Mouse (Mus musculus) neural tube, embryonic 13.5 days (tissue): ENCODE results near the gene Mphosph9. TPM values are rescaled to one million over a fixed set of nuclear protein-coding genes. Genes with fewer than 3 reads are reported as not detected.

ENCODE experiments used
- ATAC-seq: fragments of 200-750 bp; cut with Nextera tagmentation; 2 replicates; pipeline ENCODE4 v1.8.0; 2017; ENCODE audit warnings: low read depth, mild to moderate bottlenecking, moderate TSS enrichment, moderate library complexity
- H3K27ac ChIP-seq: fragments of 300-500 bp; sonication (generic); replicated peaks from 2 replicates; pipeline ENCODE4 v1.5.1; 2015; ENCODE audit warnings: moderate library complexity, mild to moderate bottlenecking, inconsistent platforms
- H3K27me3 ChIP-seq: fragments of 300-500 bp; sonication (generic); 2 replicates; pipeline ENCODE4 v1.6.1; 2015; ENCODE audit warnings: mild to moderate bottlenecking, inconsistent platforms
- H3K36me3 ChIP-seq: fragments of 300-500 bp; sonication (generic); 2 replicates; pipeline ENCODE4 v1.6.1; 2015; ENCODE audit warnings: mild to moderate bottlenecking, inconsistent platforms
- H3K4me1 ChIP-seq: fragments of 300-500 bp; sonication (generic); replicated peaks from 2 replicates; pipeline ENCODE4 v1.6.1; 2015; ENCODE audit warnings: inconsistent platforms
- H3K4me2 ChIP-seq: fragments of 300-500 bp; sonication (generic); 2 replicates; pipeline ENCODE4 v1.6.1; 2015; ENCODE audit warnings: inconsistent platforms, mild to moderate bottlenecking, moderate library complexity
- H3K4me3 ChIP-seq: fragments of 300-500 bp; sonication (generic); 2 replicates; pipeline ENCODE4 v1.5.1; 2015; ENCODE audit warnings: mild to moderate bottlenecking, inconsistent platforms
- H3K9ac ChIP-seq: fragments of 300-500 bp; sonication (generic); 2 replicates; pipeline ENCODE4 v1.6.1; 2015; ENCODE audit warnings: moderate library complexity, mild to moderate bottlenecking, inconsistent platforms
- H3K9me3 ChIP-seq: fragments of 300-500 bp; sonication (generic); 2 replicates; pipeline ENCODE4 v1.6.1; 2016; ENCODE audit warnings: inconsistent platforms
- WGBS: fragments of 180-500 bp; shearing (Covaris S2); methylation state at CpG from one replicate; pipeline ENCODE4 v1.1.7; 2015; 5-methylcytosine and 5-hydroxymethylcytosine counted together
- polyA plus RNA-seq: library from polyadenylated mRNA; unstranded; fragments of >200 nt; fragmentation: Nextera tagmentation; extraction: Ambion mirVana; gene quantifications from 2 replicates; pipeline ENCODE4 v1.2.1, GENCODE M21; 2015

Gene Mphosph9
- polyA plus RNA-seq, 1 experiment from 2014 or later = 14.5 TPM

GRCm38 (mm10) chr5:124216403-124216802, 111.4 kb downstream of the Mphosph9 start:
- Histone ChIP-seq H3K36me3 (no peaks in the 10 kb centered on the region), H3K4me1 (peaks cover 46% of the 10 kb centered on the region), H3K27me3 (no peaks in the 10 kb centered on the region), H3K9ac (no peak overlapping the region), H3K4me2 (no peak overlapping the region), H3K4me3 (no peak overlapping the region), H3K9me3 (no peaks in the 10 kb centered on the region), H3K27ac (no peak overlapping the region)
- 92% methylated on average over 6 of the region's 6 CpGs for WGBS
- ATAC-seq = no peak

DNA sequence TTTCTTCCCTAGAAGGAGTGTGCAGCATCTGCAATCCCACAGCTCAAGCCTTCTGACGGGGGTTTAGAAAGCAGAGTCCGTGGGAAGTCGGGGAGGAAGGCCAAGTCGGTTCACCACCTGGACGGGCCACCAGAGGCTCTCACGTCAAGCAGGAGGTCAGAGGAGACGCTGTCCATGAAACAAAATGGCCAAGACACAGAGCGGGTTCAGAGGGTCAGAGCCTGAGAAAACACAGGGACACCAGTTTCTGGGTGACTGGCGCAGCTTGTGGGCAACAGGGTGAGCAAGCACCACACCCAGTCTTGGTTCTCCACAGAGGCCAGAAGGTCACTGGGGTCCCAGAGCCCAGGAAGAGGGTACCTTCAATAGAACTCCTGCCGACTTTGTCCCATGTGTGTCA, 112.1 kb downstream of the Mphosph9 start:
- H3K36me3 ChIP-seq = no peaks in the 10 kb centered on the region
- no peak overlapping the region for H3K27ac ChIP-seq
- no peak overlapping the region for H3K9ac ChIP-seq
- H3K4me2 ChIP-seq = no peak overlapping the region
- no peak for ATAC-seq
- peaks cover 44% of the 10 kb centered on the region for H3K4me1 ChIP-seq
- H3K4me3 ChIP-seq = no peak overlapping the region
- 86% methylated on average over 10 of the region's 10 CpGs for WGBS
- no peaks in the 10 kb centered on the region for H3K27me3 ChIP-seq
- no peaks in the 10 kb centered on the region for H3K9me3 ChIP-seq

- no peaks in the 10 kb centered on the region for H3K27me3 ChIP-seq
- 82% methylated on average over 14 of the region's 14 CpGs for WGBS
- H3K27ac ChIP-seq = peak overlapping the region; percentile 33; the same call in 1 of the 2 replicates
- H3K9ac ChIP-seq = no peak overlapping the region
- no peaks in the 10 kb centered on the region for H3K36me3 ChIP-seq
- H3K9me3 ChIP-seq = no peaks in the 10 kb centered on the region
- no peak overlapping the region for H3K4me3 ChIP-seq
- ATAC-seq = no peak
- H3K4me1 ChIP-seq = peaks cover 43% of the 10 kb centered on the region
- H3K4me2 ChIP-seq = no peak overlapping the region
Measured at GRCm38 (mm10) chr5:124214516-124215145, 113.1 kb downstream of the Mphosph9 start.

GRCm38 (mm10) chr5:124213588-124214469, 113.9 kb downstream of the Mphosph9 start:
- WGBS = 86% methylated on average over 13 of the region's 13 CpGs
- peak overlapping the region; percentile 46 for H3K27ac ChIP-seq
- H3K27me3 ChIP-seq = no peaks in the 10 kb centered on the region
- H3K4me1 ChIP-seq = peaks cover 38% of the 10 kb centered on the region
- H3K9ac ChIP-seq = no peak overlapping the region
- ATAC-seq = no peak
- no peaks in the 10 kb centered on the region for H3K36me3 ChIP-seq
- H3K9me3 ChIP-seq = no peaks in the 10 kb centered on the region
- H3K4me3 ChIP-seq = no peak overlapping the region
- H3K4me2 ChIP-seq = no peak overlapping the region

DNA sequence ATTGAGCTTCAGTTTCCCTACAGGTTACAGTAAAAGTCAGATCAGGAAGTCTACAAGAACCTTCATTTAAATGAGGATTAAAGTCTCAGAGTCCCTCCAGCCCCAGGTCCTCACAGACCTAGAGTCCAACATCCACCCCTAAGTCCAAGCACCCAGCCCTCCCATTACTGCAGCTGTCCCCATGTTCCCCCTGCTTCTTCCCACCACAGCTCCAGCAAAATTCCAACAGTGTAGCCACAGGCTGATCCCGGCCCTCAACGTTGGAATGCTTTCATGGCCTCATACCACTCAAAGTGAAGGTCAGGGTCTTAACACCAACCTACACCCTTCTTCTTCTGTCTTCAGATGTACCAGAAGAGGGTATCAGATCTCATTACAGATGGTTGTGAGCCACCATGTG, 116.1 kb downstream of the Mphosph9 start:
- no peak for ATAC-seq
- H3K4me2 ChIP-seq = no peak overlapping the region
- H3K4me3 ChIP-seq = no peak overlapping the region
- peaks cover 41% of the 10 kb centered on the region for H3K4me1 ChIP-seq
- H3K27ac ChIP-seq = no peak overlapping the region
- H3K27me3 ChIP-seq = no peaks in the 10 kb centered on the region
- no peaks in the 10 kb centered on the region for H3K36me3 ChIP-seq
- H3K9me3 ChIP-seq = no peaks in the 10 kb centered on the region
- WGBS = 82% methylated on average over 2 of the region's 2 CpGs
- no peak overlapping the region for H3K9ac ChIP-seq

- Histone ChIP-seq H3K9ac (no peak overlapping the region), H3K4me1 (peaks cover 45% of the 10 kb centered on the region), H3K4me3 (no peak overlapping the region), H3K4me2 (no peak overlapping the region), H3K27me3 (no peaks in the 10 kb centered on the region), H3K36me3 (no peaks in the 10 kb centered on the region), H3K27ac (no peak overlapping the region; the same call in 1 of the 2 replicates), H3K9me3 (no peaks in the 10 kb centered on the region)
- 76% methylated on average over 8 of the region's 8 CpGs for WGBS
- no peak for ATAC-seq
Measured at GRCm38 (mm10) chr5:124211234-124211633, 116.5 kb downstream of the Mphosph9 start.

- peaks cover 53% of the 10 kb centered on the region for H3K4me1 ChIP-seq
- H3K27me3 ChIP-seq = no peaks in the 10 kb centered on the region
- no peaks in the 10 kb centered on the region for H3K9me3 ChIP-seq
- no peak overlapping the region for H3K27ac ChIP-seq
- no peak for ATAC-seq
- H3K36me3 ChIP-seq = no peaks in the 10 kb centered on the region
- no peak overlapping the region for H3K9ac ChIP-seq
- H3K4me2 ChIP-seq = no peak overlapping the region
- H3K4me3 ChIP-seq = no peak overlapping the region
- WGBS = 69% methylated on average over 18 of the region's 18 CpGs
Measured at GRCm38 (mm10) chr5:124210281-124211016, 117.3 kb downstream of the Mphosph9 start.

DNA sequence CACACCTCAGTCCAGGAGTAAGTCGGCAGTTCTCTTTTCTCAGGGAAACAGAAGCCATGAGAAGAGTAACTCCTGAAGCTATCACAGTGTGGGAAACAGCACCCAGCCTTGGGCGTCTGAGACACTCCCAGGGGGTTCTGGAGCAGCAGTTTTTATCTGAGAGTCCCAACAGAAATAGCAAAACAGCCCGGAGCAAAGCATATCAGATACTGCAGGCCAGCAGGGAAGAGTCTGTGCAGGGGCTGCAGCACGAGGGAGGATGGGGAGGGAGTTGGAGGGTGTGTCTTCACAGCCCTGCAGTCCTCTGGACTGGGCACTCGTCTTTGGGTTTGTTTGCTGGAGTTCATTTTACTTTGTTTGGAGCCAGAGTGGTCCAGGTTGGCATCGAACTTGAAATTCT, 117.9 kb downstream of the Mphosph9 start:
- no peaks in the 10 kb centered on the region for H3K36me3 ChIP-seq
- 67% methylated on average over 6 of the region's 6 CpGs for WGBS
- ATAC-seq = no peak

GRCm38 (mm10) chr5:124208030-124208429, 119.7 kb downstream of the Mphosph9 start:
- H3K9ac ChIP-seq = no peak overlapping the region
- no peak overlapping the region for H3K4me3 ChIP-seq
- no peaks in the 10 kb centered on the region for H3K27me3 ChIP-seq
- H3K27ac ChIP-seq = peak overlapping the region; percentile 7; the same call in 1 of the 2 replicates
- ATAC-seq = no peak
- WGBS = 59% methylated on average over 8 of the region's 8 CpGs
- no peaks in the 10 kb centered on the region for H3K9me3 ChIP-seq
- no peak overlapping the region for H3K4me2 ChIP-seq
- no peaks in the 10 kb centered on the region for H3K36me3 ChIP-seq
- peaks cover 52% of the 10 kb centered on the region for H3K4me1 ChIP-seq

More for the DNA sequence above, 117.9 kb downstream of the Mphosph9 start:
- Histone ChIP-seq H3K27ac (no peak overlapping the region), H3K9me3 (no peaks in the 10 kb centered on the region), H3K27me3 (no peaks in the 10 kb centered on the region), H3K4me1 (peaks cover 55% of the 10 kb centered on the region), H3K4me3 (no peak overlapping the region), H3K9ac (no peak overlapping the region), H3K4me2 (no peak overlapping the region)

DNA sequence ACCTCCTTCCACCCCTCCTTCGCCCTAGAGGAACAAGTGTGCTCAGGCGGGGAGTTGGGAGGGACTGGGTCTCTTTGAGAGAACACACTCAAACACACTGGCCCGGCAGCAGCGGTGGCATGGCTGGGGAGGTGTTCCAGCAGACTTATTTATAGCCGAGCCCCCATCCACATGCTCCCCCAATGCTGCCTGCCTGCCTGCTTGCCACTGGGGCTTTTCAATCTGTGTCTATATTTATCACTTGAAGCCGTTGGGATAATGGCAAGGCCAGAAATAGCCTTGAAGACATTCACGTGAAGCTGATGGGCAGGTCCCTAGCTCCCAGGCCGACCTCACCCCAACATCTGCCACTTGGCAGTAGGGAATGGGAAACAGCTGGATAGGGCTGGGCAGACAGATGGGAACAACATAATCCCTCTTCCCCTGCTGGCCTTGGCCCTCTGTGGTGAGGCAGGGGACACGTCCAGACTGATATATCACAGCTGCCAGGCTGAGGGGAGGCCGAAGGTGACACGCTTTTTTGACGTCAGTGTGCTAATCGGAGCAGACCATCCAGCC, 121.2 kb downstream of the Mphosph9 start:
- WGBS = 34% methylated on average over 13 of the region's 13 CpGs
- Histone ChIP-seq H3K4me1 (peaks cover 64% of the 10 kb centered on the region), H3K4me3 (no peak overlapping the region), H3K4me2 (no peak overlapping the region), H3K36me3 (no peaks in the 10 kb centered on the region), H3K27ac (peak overlapping the region; percentile 35), H3K9me3 (no peaks in the 10 kb centered on the region), H3K27me3 (no peaks in the 10 kb centered on the region), H3K9ac (peak overlapping the region; percentile 6; the same call in 1 of the 2 replicates)
- no peak for ATAC-seq

- H3K27me3 ChIP-seq = no peaks in the 10 kb centered on the region
- no peaks in the 10 kb centered on the region for H3K36me3 ChIP-seq
- H3K4me2 ChIP-seq = no peak overlapping the region
- 46% methylated on average over 5 of the region's 5 CpGs for WGBS
- H3K9me3 ChIP-seq = no peaks in the 10 kb centered on the region
- no peak for ATAC-seq
- no peak overlapping the region for H3K9ac ChIP-seq
- peak overlapping the region; percentile 35; the same call in 1 of the 2 replicates for H3K27ac ChIP-seq
- no peak overlapping the region for H3K4me3 ChIP-seq
- peaks cover 59% of the 10 kb centered on the region for H3K4me1 ChIP-seq
Measured at GRCm38 (mm10) chr5:124205809-124206380, 121.9 kb downstream of the Mphosph9 start.
